Mouse (Mus musculus) natural killer cell, adult 2 months (primary cell): Measurements from ENCODE around the gene Gabpb2.

Source experiments
- DNase-seq, 2 experiments: peaks; one replicate each; pipeline ENCODE4 v3.0.0; 2022; ENCODE audit warnings: low spot score in 2 of 2

Gabpb2 gene

GRCm38 (mm10) chr3:95217255-95218134 lies at the start of gene Gabpb2:
Gene Gabpb2 (minus strand): TSS chr3:95217916.
- peak; percentile 90 to 92 for DNase-seq

GRCm38 (mm10) chr3:95266052-95266451 lies 48.3 kb upstream of the Gabpb2 start:
- DNase-seq = no peak

GRCm38 (mm10) chr3:95264724-95265123 lies 47.0 kb upstream of the Gabpb2 start:
- no peak for DNase-seq

GRCm38 (mm10) chr3:95263089-95263739 lies 45.5 kb upstream of the Gabpb2 start:
- DNase-seq = peak; percentile 53 to 74

- no peak for DNase-seq
Measured at GRCm38 (mm10) chr3:95261975-95262374, 44.3 kb upstream of the Gabpb2 start.

GRCm38 (mm10) chr3:95256931-95257330 lies 39.2 kb upstream of the Gabpb2 start:
- no peak for DNase-seq

- DNase-seq = no peak
Measured at GRCm38 (mm10) chr3:95250783-95251424, 33.2 kb upstream of the Gabpb2 start, which contains the start of gene Bnipl. Gene Bnipl (minus strand): TSS chr3:95251193.

GRCm38 (mm10) chr3:95250361-95250760 lies 32.6 kb upstream of the Gabpb2 start:
- no peak for DNase-seq

GRCm38 (mm10) chr3:95247660-95248336 lies 30.1 kb upstream of the Gabpb2 start:
- DNase-seq = no peak

- DNase-seq = no peak
Measured at GRCm38 (mm10) chr3:95246465-95247231, 28.9 kb upstream of the Gabpb2 start.

- DNase-seq = no peak
Measured at GRCm38 (mm10) chr3:95243086-95243485, 25.4 kb upstream of the Gabpb2 start.

- no peak for DNase-seq
Measured at GRCm38 (mm10) chr3:95241498-95241897, 23.8 kb upstream of the Gabpb2 start, which contains the start of gene Gm128. Gene Gm128 (minus strand): TSS chr3:95241598.

GRCm38 (mm10) chr3:95240900-95241299 lies 23.2 kb upstream of the Gabpb2 start:
- DNase-seq = no peak

GRCm38 (mm10) chr3:95239971-95240370 lies 22.3 kb upstream of the Gabpb2 start:
- DNase-seq = no peak

- no peak for DNase-seq
Measured at GRCm38 (mm10) chr3:95239022-95239421, 21.3 kb upstream of the Gabpb2 start.

- DNase-seq = no peak
Measured at GRCm38 (mm10) chr3:95237541-95238099, 19.9 kb upstream of the Gabpb2 start.

GRCm38 (mm10) chr3:95235386-95236301 lies 17.9 kb upstream of the Gabpb2 start:
- DNase-seq = no peak

GRCm38 (mm10) chr3:95233303-95233980 lies 15.7 kb upstream of the Gabpb2 start:
- DNase-seq = no peak

- DNase-seq = no peak
Measured at GRCm38 (mm10) chr3:95232771-95233170, 15.1 kb upstream of the Gabpb2 start.
